Mouse (Mus musculus) adrenal gland, adult 8-10 months (tissue): ENCODE results near the gene Hist1h3a. TPM values are rescaled to one million over a fixed set of nuclear protein-coding genes. Genes with fewer than 3 reads are reported as not detected.
"Not testable (repeated sequence)": the region's sequence is repeated elsewhere in the genome, so short reads cannot be mapped to it uniquely, and the experiment has no call there.

ENCODE experiments used
- DNase-seq: peaks from one replicate; pipeline ENCODE4 v3.0.0; 2022
- total RNA-seq, 4 experiments: library from RNA; stranded (reverse); gene quantifications; 2 replicates each; pipeline ENCODE4 v1.2.4; 2022

Gene Hist1h3a
- total RNA-seq, 4 experiments from 2014 or later = 28.7 to 37.4 (median 36.4) TPM

DNA sequence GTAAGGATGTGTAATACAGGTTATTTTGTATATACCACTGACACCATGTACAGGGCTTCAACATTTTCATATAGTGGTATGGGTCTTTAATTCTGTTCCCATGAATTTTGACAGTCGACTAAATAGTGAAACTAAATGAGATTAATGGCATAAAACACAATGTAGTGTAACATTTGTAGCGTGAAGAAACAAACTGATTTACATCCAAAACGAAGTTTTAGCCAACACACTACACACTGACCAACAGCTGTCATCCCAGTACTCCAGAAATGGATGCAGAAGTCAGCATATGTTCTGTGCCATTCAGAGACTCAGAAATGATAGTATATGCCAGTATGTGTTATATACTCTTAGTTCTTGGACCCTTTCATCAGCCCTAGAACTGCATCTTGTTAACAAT lies 4.3 kb downstream of the Hist1h3a start:
- no peak for DNase-seq

DNA sequence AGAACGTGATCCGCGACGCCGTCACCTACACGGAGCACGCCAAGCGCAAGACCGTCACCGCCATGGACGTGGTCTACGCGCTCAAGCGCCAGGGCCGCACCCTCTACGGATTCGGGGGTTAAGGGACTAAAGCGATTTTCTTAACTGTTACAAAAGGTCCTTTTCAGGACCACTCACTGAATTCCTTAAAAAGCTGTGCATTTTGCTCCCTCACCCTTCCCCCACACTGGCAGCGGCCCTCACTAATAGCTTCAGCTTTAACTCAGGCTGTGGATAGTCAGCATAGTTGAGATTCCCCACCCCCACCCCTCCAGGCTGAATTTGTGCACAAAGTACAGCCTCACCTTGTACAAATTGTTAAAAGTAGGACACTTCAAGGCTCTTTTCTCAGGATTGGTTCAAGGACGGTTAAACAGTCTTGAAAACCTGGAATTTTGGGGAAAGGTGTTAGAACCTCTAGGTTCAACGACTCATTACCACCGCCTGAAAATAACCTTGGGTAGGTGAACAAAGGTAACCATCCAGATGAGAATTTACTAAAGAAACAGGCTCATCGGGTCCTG lies 4.9 kb downstream of the Hist1h3a start:
- DNase-seq = no peak

DNA sequence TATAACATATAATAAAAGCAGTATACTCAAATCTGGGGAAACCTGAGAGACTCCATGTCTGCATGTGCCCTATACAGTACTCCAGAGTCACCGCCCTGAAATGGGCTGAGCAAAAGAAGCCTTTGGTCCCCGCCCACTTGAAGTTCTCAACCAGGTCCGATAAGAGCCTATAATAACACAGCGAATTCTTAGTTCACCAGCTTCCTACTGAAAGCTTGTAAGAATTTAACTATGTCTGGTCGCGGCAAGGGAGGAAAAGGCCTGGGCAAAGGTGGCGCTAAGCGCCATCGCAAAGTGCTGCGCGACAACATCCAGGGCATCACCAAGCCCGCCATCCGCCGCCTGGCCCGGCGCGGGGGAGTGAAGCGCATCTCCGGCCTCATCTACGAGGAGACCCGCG lies 5.4 kb downstream of the Hist1h3a start, which contains the start of gene Hist1h4b:
Hist1h4b (plus strand) TSS at position 224 of the 400 bp plus-strand sequence.
- peak; percentile 82 for DNase-seq

DNA sequence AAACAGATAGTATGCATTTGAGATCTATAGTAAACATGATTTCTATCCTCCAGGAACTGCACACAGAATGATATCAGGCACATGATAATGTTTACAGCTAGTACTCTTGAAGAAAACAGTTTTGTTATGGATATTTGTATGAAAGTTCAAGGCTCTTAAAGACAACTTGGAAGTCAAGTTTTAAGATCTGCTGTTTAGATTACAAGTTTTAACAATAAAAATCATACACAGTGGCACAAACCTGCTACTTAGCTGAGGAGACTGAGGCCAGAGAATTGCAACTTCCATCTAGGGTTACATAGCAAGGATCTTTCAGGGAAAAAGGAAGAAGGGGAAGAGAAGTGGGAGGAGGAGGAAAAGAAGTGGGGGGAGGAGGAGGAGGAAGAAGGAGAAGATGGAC lies 7.2 kb downstream of the Hist1h3a start:
- no peak for DNase-seq

DNA sequence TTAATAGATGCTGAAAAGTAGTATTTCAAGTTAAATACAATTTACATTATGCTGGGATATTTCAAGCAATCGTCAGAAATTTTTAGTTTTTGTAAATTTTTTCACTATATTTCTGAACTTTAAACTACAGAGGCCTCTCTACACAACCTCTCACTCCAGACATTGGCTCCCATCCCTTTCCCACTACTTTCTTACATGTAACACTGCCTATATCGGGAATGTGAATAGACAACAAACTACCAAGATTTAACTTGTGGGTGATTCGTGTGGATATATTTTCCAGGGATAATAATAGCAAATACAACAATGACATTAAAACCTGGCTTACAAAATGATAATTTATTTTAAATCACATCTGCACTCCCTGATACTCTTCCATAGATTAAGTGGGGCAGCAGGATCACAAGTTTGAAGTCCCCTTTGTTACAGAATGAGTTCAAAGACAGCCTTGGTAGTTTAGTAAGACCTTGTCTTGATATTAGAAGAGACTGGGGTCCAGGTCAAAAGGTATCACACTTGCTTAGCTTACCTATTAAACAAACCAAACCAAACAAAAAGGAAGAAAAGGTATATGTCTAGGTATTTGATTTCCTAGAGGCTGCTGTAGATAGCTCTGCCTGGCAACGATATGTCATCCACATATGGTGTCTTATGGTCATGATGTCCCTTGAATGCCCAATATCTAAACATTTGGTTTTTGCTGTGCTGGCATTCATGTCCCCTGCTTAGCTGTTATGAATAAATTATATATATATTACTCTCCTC lies 8.7 kb downstream of the Hist1h3a start:
- DNase-seq = no peak

DNA sequence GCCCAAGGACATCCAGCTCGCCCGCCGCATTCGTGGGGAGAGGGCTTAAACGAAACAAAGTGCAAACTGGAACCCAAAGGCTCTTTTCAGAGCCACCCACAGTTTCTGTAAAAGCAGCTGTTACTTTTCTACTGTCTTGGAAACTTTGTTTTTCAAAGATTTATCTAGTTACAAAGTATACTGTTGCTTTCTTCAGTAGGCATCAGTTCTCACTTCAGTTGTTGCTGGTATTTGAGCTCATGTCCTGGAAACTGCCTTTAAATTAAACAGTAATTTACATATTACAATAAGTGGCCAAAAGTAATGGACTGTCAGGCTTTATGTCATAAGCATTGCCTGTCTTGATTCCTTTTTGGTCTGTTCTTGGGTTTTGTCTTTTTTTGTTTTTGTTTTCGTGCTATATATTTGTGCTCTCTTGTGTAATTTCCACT lies 9.4 kb downstream of the Hist1h3a start:
- DNase-seq = no peak

DNA sequence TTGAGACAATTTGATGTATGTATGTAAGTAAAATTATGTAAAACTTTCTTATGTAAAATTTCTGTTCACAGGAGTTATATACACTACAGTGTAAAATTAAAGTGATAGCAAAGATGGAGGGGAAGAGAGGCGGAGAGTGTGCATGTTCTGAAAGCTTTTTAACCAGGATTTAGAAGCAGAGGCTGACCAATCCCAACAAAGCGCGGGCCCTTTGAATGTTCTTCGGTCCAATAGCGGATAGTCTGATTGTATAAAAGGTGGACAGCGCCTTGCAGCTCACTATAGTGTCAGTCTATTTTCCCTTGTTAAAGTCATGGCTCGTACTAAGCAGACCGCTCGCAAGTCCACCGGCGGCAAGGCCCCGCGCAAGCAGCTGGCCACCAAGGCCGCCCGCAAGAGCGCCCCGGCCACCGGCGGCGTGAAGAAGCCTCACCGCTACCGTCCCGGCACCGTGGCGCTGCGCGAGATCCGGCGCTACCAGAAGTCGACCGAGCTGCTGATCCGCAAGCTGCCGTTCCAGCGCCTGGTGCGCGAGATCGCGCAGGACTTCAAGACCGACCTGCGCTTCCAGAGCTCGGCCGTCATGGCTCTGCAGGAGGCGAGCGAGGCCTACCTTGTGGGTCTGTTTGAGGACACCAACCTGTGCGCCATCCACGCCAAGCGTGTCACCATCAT lies 10.0 kb downstream of the Hist1h3a start, which contains the start of gene Hist1h3b:
Hist1h3b (plus strand) TSS at position 201 of the 675 bp plus-strand sequence.
- peak; percentile 80 for DNase-seq

DNA sequence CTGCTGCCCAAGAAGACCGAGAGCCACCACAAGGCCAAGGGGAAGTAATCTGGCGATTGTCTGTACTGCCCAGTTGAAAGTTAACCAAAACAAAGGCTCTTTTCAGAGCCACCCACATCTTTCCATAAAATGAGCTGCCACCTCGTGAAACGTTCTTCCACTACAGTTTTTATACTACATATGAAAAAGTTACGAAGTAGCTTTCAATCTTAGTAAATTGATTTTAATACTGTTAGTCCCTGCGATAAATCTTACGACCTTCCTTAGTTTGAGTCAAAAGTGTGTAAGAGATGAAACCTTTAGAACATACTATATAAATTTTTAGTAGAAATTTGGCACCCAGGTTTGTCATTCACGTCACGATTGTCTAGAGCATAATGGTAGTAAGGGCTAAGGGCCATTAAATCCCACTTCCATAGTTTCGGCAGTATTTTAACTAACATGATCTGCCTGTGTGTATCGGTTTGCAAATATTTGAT lies 10.7 kb downstream of the Hist1h3a start:
- no peak for DNase-seq

DNA sequence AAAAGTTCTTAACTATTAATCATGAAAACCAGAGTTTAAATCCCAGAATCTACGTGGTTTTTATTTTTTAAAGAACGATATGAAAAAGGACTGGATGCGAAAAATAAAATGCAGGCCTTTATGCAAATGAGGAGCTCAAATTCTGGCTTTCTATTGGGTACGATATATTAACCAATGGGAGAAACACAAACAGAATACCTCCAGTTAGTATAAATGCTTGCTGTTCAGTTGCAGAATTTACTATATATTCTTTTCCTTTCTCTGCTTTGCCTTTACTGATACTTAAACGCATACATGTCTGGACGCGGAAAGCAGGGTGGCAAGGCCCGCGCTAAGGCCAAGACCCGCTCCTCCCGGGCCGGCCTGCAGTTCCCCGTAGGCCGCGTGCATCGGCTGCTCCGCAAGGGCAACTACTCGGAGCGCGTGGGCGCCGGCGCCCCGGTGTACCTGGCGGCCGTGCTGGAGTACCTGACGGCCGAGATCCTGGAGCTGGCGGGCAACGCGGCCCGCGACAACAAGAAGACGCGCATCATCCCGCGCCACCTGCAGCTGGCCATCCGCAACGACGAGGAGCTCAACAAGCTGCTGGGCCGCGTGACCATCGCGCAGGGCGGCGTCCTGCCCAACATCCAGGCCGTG lies 11.2 kb downstream of the Hist1h3a start, which contains the start of gene Hist1h2ab:
Hist1h2ab (plus strand) TSS at position 288 of the 639 bp plus-strand sequence.
- DNase-seq = not testable (repeated sequence)

DNA sequence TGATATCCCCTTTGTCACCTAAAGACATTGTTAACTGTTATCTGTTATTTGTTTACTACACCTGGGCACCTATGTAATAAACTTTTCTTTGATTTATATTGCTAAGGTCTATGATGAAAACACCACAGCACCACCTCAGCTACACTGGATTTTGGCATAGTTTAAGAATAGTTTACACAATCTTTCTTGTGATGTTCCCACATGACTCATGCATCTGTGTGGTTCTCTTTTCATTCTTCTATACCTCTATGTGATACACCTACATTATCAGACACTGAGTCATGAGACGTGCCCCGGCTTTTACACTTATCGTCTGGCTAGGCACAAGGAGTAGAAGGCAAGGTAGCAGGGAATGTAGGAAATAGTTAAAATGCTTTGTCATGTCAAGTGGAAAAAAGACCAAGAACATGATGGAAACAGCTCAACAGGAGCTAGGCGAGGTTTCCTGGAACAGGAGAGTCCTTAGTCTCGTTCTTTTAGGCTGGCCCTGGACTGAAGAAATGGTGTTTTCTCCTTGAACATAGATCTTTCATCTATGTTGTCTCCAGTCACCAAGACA lies 12.5 kb downstream of the Hist1h3a start:
- no peak for DNase-seq

DNA sequence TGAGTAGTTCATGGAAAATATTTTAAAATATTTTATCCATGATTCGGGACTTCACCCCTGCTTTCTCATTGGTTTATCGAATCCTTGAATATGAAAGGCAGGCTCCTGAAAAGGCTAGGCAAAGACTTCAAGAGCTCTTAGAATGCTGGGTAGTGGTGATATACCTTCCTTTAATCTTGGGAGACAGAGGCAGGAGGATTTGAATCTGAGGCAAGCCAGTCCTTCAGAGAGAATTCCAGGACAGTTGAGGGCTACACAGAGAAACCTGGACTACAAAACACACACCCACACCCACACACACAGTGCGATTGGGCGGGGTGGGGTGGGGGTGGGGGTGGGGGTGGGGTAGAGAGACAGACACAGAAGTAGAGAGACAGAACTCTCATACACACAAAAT lies 14.3 kb downstream of the Hist1h3a start:
- no peak for DNase-seq

DNA sequence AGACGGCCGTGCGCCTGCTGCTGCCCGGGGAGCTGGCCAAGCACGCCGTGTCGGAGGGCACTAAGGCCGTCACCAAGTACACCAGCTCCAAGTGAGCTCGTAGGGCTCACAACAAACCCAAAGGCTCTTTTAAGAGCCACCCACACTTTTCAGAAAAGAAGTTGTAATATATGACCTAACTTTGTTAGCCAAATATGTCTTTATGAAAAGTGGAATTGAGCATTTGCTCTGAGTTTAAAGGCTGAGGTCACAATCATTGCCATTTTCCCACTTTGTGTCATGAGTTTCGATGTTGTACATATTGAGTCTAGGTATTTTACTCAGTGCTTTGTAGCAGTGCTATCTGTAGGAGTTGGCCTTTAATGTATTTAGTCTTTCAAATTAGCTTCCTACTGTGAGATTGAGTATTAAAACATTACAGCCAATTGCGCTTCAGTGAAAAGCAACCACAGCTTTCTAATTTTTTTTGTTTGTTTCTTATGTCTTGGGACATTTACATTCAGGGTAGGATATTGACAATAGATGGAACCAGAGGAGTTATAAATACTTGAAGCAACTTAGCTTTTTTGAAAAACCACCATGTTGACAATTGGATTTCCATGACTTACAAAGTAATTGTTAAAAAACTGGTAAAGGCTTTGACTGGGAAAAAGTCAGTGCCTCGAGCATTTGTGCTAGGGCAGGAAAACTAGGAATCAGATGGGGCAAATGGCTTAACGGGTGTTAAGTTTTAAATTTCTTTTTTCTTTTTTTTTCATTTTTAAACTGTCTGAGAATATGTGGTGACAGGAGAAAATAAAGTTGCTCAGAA lies 14.9 kb downstream of the Hist1h3a start:
- no peak for DNase-seq

DNA sequence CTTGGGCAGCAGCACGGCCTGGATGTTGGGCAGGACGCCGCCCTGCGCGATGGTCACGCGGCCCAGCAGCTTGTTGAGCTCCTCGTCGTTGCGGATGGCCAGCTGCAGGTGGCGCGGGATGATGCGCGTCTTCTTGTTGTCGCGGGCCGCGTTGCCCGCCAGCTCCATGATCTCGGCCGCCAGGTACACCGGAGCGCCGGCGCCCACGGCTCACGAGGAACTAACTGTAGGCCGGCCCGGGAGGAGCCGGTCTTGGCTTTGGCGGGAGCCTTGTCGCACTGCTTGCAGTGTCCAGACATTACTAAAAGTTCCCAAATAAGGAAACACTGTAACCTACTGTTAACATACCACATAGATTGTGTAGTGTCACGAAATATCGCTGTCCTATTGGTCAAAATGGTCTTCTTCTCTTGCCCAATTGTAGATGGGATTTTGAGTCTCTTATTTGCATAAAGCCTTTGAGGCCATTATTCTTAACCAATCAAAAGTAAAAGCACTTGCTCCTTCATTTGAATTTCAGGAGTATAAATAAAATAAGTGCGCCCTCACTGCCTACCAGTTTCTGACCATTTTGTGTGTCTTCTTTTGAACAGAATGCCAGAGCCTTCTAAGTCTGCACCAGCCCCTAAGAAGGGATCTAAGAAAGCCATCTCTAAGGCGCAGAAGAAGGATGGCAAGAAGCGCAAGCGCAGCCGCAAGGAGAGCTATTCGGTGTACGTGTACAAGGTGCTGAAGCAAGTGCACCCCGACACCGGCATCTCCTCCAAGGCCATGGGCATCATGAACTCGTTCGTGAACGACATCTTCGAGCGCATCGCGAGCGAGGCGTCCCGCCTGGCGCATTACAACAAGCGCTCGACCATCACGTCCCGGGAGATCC lies 15.7 kb downstream of the Hist1h3a start, which contains the start of gene Hist1h2bb:
Hist1h2bb (plus strand) TSS at position 534 of the 880 bp plus-strand sequence.
- peak; percentile 67 for DNase-seq

DNA sequence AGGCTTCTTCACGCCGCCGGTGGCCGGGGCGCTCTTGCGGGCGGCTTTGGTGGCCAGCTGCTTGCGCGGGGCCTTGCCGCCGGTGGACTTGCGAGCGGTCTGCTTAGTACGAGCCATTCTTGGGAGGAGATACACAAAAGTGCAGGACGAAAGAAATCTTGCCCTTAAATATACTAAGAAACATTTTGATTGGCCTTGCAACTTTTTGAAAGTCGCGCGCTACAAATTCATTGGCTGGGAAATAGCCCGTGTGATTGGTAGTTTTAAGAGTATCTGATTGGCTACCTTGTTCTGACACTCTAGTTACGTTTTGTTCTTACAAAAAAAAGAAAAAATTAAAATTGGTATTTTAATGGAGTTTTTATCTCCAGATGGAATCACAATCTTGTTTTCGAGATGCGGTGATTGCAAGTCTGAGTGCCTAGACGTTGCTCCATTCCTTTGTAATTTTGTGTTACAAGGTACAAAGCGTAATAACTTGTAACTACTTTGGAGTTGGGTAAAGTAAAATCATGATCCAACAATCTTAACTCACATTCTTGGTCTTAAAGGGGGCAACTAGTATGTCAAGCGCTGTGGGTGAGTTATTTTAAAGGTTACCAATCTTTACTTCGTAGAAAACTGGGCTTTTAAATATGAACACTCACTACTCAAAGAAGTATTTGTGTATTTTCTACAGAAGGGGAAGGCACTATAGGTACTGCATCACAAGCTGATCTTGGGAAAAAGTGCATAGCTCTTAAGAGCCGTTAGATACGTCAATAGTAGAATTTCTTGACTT lies 16.6 kb downstream of the Hist1h3a start, which contains the start of gene Hist1h3c:
Hist1h3c (minus strand) TSS at position 222 of the 781 bp plus-strand sequence.
- peak; percentile 72 for DNase-seq

DNA sequence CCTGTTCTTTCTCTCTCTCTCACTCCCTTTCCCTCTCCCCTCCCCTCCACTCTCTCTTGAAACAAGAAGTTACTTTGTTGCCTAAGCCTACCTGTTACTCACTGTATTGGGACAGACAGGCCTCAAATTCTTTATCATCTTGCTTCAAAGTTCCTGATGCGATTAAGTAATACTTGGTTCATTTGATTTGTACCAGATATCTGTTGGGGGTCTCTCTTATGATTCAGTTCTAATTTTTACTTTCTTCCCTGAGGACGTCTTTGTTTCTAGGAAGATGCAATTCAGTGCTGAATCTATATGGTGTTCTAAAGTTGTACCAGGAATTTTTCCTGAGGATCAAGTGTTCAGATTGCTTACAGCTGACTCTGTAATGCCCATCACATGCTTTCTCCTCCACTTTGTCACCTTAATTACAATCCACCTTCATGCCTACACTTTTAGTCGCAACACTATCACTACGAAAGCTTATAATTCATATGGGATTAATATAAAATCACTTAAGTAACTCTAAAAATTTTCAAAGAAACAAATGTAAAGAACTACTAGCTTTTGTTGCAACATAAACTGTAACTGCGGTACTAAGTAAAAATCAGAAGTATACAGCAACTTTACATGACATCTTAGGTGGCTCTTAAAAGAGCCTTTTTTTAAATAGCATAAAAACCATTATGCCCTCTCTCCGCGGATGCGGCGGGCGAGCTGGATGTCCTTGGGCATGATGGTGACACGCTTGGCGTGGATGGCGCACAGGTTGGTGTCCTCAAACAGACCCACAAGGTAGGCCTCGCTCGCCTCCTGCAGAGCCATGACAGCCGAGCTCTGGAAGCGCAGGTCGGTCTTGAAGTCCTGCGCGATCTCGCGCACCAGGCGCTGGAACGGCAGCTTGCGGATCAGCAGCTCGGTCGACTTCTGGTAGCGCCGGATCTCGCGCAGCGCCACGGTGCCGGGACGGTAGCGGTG lies 17.5 kb downstream of the Hist1h3a start:
- no peak for DNase-seq

DNA sequence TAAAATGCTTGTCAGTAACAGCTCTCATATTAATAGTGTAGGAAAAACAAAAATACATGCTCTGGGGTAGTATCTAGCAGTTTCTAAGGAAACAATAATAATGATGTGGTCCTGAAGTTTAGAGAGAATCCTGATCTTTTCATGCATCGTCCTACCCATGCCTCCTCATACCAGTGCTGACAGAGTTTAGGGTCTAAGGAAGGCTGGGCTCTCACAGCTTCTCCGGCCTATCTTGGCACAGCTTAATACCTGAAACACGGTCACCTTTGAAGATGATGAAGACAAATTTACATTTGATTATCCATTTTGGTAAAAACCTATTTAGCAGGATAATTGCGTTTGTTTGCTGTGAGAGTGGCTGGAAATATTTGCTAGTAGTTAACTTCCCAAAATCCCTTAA lies 18.2 kb downstream of the Hist1h3a start:
- no peak for DNase-seq

DNA sequence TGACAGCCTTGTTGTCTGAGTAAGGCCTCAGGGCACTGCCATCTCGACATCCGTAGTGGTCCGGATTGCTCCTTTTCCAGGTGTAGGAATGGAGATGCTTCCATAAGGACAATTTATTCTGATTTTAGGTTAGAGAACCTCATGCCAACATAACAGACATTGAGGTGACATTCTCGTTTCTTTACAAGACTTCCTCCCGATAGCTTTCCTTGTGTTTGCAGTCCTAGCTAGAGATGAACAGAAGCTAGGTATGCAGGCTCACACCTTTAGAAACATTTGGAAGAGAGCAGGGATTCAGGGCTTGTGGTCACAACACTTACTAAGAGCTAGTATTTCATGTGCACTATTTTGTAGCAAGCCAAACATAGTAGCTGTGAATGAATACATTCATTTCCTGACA lies 19.0 kb downstream of the Hist1h3a start:
- DNase-seq = no peak

DNA sequence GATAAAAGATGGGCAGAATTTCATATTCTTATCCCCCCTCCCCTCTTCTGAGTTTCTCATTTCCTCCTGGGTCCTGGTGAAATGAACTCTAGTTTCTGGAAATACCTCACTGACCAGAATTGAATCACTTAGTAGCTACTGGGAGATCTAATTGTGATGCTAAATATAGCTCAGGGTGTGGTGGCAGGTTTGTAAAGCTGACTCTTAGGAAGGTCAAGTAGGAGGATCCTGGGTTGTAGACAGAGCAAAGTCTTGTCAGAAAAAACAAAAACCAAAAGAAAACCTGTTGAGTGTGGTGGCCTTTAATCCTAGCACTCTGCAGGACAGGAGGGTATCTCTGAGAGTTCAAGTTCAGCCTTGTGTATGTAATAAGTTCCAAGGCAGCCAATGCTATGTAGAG lies 20.2 kb downstream of the Hist1h3a start:
- DNase-seq = no peak
